Mouse (Mus musculus) stomach, embryonic 15.5 days (tissue): ENCODE data around the gene 2610028H24Rik. TPM values are rescaled to one million over a fixed set of nuclear protein-coding genes. Genes with fewer than 3 reads are reported as not detected.
A peak's percentile ranks its signal among the peaks of the same experiment; 100 is the strongest.

Source experiments
- ATAC-seq: fragments of 200-750 bp; cut with Nextera tagmentation; 2 replicates; pipeline ENCODE4 v1.8.0; 2017; ENCODE audit warnings: low read depth, moderate number of reproducible peaks, moderate TSS enrichment; ENCODE audit not compliant: insufficient read depth, low FRiP score
- H3K27ac ChIP-seq: fragments of 300-500 bp; sonication (generic); 2 replicates; pipeline ENCODE4 v1.5.1; 2015; ENCODE audit warnings: mild to moderate bottlenecking, inconsistent platforms
- H3K27me3 ChIP-seq: fragments of 300-500 bp; sonication (generic); replicated peaks from 2 replicates; pipeline ENCODE4 v1.6.1; 2015; ENCODE audit warnings: inconsistent platforms
- H3K36me3 ChIP-seq: fragments of 300-500 bp; sonication (generic); 2 replicates; pipeline ENCODE4 v1.6.1; 2015; ENCODE audit warnings: inconsistent platforms
- H3K4me1 ChIP-seq: fragments of 300-500 bp; sonication (generic); 2 replicates; pipeline ENCODE4 v1.6.1; 2015; ENCODE audit warnings: inconsistent platforms
- H3K4me2 ChIP-seq: fragments of 300-500 bp; sonication (generic); 2 replicates; pipeline ENCODE4 v1.6.1; 2015; ENCODE audit warnings: mild to moderate bottlenecking, inconsistent platforms
- H3K4me3 ChIP-seq: fragments of 300-500 bp; sonication (generic); replicated peaks from 2 replicates; pipeline ENCODE4 v1.5.1; 2015; ENCODE audit warnings: inconsistent platforms
- H3K9ac ChIP-seq: fragments of 300-500 bp; sonication (generic); 2 replicates; pipeline ENCODE4 v1.6.1; 2015; ENCODE audit warnings: inconsistent platforms
- H3K9me3 ChIP-seq: fragments of 300-500 bp; sonication (generic); 2 replicates; pipeline ENCODE4 v1.6.1; 2016; ENCODE audit warnings: inconsistent platforms
- WGBS: fragments of 180-500 bp; shearing (Covaris S2); methylation state at CpG from one replicate; pipeline ENCODE4 v1.1.7; 2015; 5-methylcytosine and 5-hydroxymethylcytosine counted together
- polyA plus RNA-seq: library from polyadenylated mRNA; unstranded; fragments of >200 nt; fragmentation: Nextera tagmentation; extraction: Ambion mirVana; gene quantifications from 2 replicates; pipeline ENCODE4 v1.2.1, GENCODE M21; 2015

The 2610028H24Rik gene
- polyA plus RNA-seq, 1 experiment from 2014 or later, result not detected

DNA sequence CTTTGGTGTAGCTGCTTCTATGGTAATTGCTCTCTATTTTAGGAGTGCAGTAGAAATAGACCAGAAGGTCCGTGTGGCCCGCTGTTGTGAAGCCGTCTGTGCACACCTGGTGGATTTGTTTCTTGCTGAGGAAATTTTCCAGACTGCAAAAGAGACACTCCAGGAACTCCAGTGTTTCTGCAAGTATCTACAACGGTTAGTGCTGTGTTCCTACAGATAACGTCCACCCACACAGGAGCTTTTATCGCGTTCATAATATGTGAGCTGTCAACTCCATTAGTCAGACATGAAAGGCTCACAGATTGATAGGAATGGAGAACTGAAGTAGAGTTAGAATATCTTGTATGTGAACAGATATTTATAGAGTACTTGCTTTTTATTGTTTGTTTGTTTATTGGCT lies 47.5 kb downstream of the 2610028H24Rik start:
- no peak for ATAC-seq
- peaks cover 37% of the 10 kb centered on the region for H3K36me3 ChIP-seq
- 84% methylated on average over 7 of the region's 7 CpGs for WGBS

DNA sequence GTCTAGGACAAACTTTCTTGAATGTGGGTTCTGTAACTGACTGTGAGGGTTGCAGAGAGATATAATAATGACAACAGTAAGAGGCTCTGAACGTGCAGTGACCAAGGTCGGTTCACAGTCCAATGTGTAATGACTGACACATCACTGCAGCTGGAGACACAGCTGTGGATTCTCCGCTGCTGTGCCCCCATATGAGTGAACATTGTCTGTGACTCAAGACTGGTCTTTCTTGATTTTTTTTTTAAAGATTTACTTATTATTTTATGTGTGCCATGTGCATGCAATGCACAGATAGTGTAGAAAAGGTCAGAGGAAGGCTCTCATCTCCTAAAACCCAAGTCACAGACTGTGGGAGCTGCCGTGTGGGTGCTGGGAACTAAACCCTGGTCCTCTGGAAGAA lies 48.6 kb downstream of the 2610028H24Rik start:
- H3K4me3 ChIP-seq, result no peak overlapping the region
- no peaks in the 10 kb centered on the region for H3K9me3 ChIP-seq
- H3K27me3 ChIP-seq, result no peaks in the 10 kb centered on the region
- H3K4me2 ChIP-seq, result no peak overlapping the region
- peaks cover 36% of the 10 kb centered on the region for H3K36me3 ChIP-seq
- H3K9ac ChIP-seq, result no peak overlapping the region
- H3K4me1 ChIP-seq, result no peaks in the 10 kb centered on the region
- 94% methylated on average over 4 of the region's 4 CpGs for WGBS
- no peak for ATAC-seq
- H3K27ac ChIP-seq, result no peak overlapping the region

More for the DNA sequence above, 47.5 kb downstream of the 2610028H24Rik start:
- no peak overlapping the region for H3K4me3 ChIP-seq
- no peaks in the 10 kb centered on the region for H3K27me3 ChIP-seq
- H3K9ac ChIP-seq, result no peak overlapping the region
- H3K9me3 ChIP-seq, result no peaks in the 10 kb centered on the region
- no peak overlapping the region for H3K4me2 ChIP-seq
- no peak overlapping the region for H3K27ac ChIP-seq
- no peaks in the 10 kb centered on the region for H3K4me1 ChIP-seq

DNA sequence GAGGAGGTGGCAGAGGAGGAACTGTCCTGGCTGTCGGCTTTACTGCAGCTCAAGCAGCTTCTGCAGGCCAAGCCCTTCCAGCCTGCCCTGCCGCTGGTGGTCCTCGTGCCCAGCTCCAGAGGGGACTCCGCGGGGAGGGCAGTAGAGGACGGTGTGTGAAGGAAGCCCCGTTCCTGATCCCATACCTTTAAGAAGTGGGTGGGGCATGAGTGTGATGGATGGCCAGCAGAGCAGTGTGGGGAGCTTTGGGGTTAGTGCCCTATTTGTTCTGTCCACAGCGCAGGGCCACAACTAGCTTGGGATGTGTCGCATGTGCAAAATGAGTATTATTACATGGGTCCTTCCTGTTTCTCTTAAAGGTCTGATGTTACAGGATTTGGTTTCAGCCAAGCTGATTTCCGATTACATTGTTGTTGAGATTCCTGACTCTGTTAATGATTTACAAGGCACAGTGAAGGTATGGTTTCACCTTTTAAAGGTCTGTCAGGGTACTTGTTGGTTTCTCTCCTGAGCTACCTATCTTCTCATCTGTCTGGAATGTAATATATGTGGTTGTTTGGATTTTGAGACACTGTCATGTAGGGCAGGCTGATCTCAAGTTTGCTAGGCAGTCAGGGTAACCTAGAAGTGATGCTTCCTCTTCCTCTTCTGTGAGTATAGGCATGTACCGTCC lies 55.5 kb downstream of the 2610028H24Rik start:
- WGBS, result 64% methylated on average over 11 of the region's 11 CpGs
- H3K4me1 ChIP-seq, result no peaks in the 10 kb centered on the region
- H3K4me2 ChIP-seq, result no peak overlapping the region
- H3K4me3 ChIP-seq, result no peak overlapping the region
- H3K27me3 ChIP-seq, result no peaks in the 10 kb centered on the region
- ATAC-seq, result peak; percentile 27; the same call in 1 of the 2 replicates
- peaks cover 43% of the 10 kb centered on the region for H3K36me3 ChIP-seq
- H3K9me3 ChIP-seq, result no peaks in the 10 kb centered on the region
- no peak overlapping the region for H3K9ac ChIP-seq
- no peak overlapping the region for H3K27ac ChIP-seq

DNA sequence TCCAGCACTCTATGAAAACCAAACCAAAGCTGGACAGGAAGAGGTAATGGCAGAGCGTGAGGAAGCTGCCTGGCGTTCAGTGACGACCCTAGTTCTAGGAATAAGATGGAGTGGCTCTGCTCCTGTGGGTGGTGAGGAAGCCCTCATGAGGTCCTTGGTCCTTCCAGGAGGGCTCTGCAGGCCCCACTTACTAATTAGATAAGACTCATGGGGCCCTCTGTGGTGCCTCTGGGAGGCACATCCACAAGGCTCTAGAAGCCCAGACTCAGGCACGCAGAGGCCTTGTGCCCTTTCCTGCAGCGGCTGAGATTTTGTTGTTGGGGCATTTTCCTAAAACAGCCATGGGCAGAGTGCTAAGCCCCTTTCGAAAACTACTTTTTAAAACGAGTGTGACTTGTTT lies 57.0 kb downstream of the 2610028H24Rik start:
- 85% methylated on average over 7 of the region's 7 CpGs for WGBS
- H3K4me3 ChIP-seq, result no peak overlapping the region
- no peak overlapping the region for H3K9ac ChIP-seq
- H3K9me3 ChIP-seq, result no peaks in the 10 kb centered on the region
- H3K27me3 ChIP-seq, result no peaks in the 10 kb centered on the region
- no peak for ATAC-seq
- H3K27ac ChIP-seq, result no peak overlapping the region
- H3K36me3 ChIP-seq, result peaks cover 37% of the 10 kb centered on the region
- H3K4me1 ChIP-seq, result no peaks in the 10 kb centered on the region
- H3K4me2 ChIP-seq, result no peak overlapping the region

Other genes starting within 250 kb of the 2610028H24Rik start
- 48.4 and 51.3 TPM in 2 replicates for gene Prmt2, start 211.2 kb upstream of the 2610028H24Rik start, polyA plus RNA-seq
- gene S100b, start 195.2 kb upstream of the 2610028H24Rik start, polyA plus RNA-seq, result 2.5 and 2.8 TPM in 2 replicates
- 9.5 and 10.9 TPM in 2 replicates for gene Dip2a, start 103.8 kb upstream of the 2610028H24Rik start, polyA plus RNA-seq
- gene AC141477.1, start 8.6 kb upstream of the 2610028H24Rik start, polyA plus RNA-seq, result 1.7 TPM in 1 of 2 replicates, not detected in the other
- 13.6 and 14.1 TPM in 2 replicates for gene Pcnt, start 6.3 kb upstream of the 2610028H24Rik start, polyA plus RNA-seq
- 41.8 and 42.5 TPM in 2 replicates for gene Mcm3ap, start 19.8 kb downstream of the 2610028H24Rik start, polyA plus RNA-seq
- gene Ybey, start 20.0 kb downstream of the 2610028H24Rik start, polyA plus RNA-seq, result 5.4 and 5.6 TPM in 2 replicates
- 40.6 and 51.9 TPM in 2 replicates for gene Lss, start 82.5 kb downstream of the 2610028H24Rik start, polyA plus RNA-seq
- 0.09 and 0.13 TPM in 2 replicates for gene Spatc1l, start 113.2 kb downstream of the 2610028H24Rik start, polyA plus RNA-seq
- gene Ftcd, start 126.6 kb downstream of the 2610028H24Rik start, polyA plus RNA-seq, result 0.99 and 2.2 TPM in 2 replicates
- gene Col6a2, start 174.5 kb downstream of the 2610028H24Rik start, polyA plus RNA-seq, result 294 and 297 TPM in 2 replicates